Mouse (Mus musculus) liver, embryonic 11.5 days (tissue): ENCODE measurements around the gene Gm27027. TPM values are rescaled to one million over a fixed set of nuclear protein-coding genes. Genes with fewer than 3 reads are reported as not detected.

Source experiments
- ATAC-seq: fragments of 200-750 bp; cut with Nextera tagmentation; replicated peaks from 2 replicates; pipeline ENCODE4 v1.8.0; 2017; ENCODE audit warnings: moderate number of reproducible peaks, mild to moderate bottlenecking, moderate TSS enrichment, moderate library complexity; ENCODE audit not compliant: low FRiP score
- DNase-seq: peaks from one replicate; pipeline ENCODE4 v3.0.0-alpha.2; 2017; ENCODE audit warnings: low spot score
- H3K27ac ChIP-seq: fragments of 300-500 bp; sonication (generic); 2 replicates; pipeline ENCODE4 v1.5.1; 2014; ENCODE audit warnings: mild to moderate bottlenecking, low read depth, low read length, control low read depth
- H3K27me3 ChIP-seq: fragments of 300-500 bp; sonication (generic); replicated peaks from 2 replicates; pipeline ENCODE4 v1.6.1; 2014; ENCODE audit warnings: low read length, mixed read lengths; ENCODE audit not compliant: control insufficient read depth, insufficient read depth
- H3K36me3 ChIP-seq: fragments of 300-500 bp; sonication (generic); 2 replicates; pipeline ENCODE4 v1.6.1; 2014; ENCODE audit warnings: mild to moderate bottlenecking, low read length, moderate library complexity, mixed read lengths; ENCODE audit not compliant: control insufficient read depth, insufficient read depth
- H3K4me1 ChIP-seq: fragments of 300-500 bp; sonication (generic); replicated peaks from 2 replicates; pipeline ENCODE4 v1.6.1; 2014; ENCODE audit warnings: low read length, mixed read lengths; ENCODE audit not compliant: control insufficient read depth, insufficient read depth
- H3K4me2 ChIP-seq: fragments of 300-500 bp; sonication (generic); 2 replicates; pipeline ENCODE4 v1.6.1; 2014; ENCODE audit warnings: mild to moderate bottlenecking, control low read depth, moderate library complexity
- H3K4me3 ChIP-seq: fragments of 300-500 bp; sonication (generic); 2 replicates; pipeline ENCODE4 v1.5.1; 2014; ENCODE audit warnings: low read depth, low read length, control low read depth
- H3K9ac ChIP-seq: fragments of 300-500 bp; sonication (generic); 2 replicates; pipeline ENCODE4 v1.6.1; 2014; ENCODE audit warnings: low read depth, low read length, control low read depth
- H3K9me3 ChIP-seq: fragments of 300-500 bp; sonication (generic); 2 replicates; pipeline ENCODE4 v1.6.1; 2016; ENCODE audit warnings: low read length, inconsistent platforms, mixed read lengths; ENCODE audit not compliant: control insufficient read depth
- WGBS: fragments of 180-500 bp; shearing (Covaris S2); extraction: QIAGEN DNeasy Blood & Tissue Kit; methylation state at CpG from one replicate; pipeline ENCODE4 v1.1.7; 2014; 5-methylcytosine and 5-hydroxymethylcytosine counted together
- polyA plus RNA-seq: library from polyadenylated mRNA; unstranded; fragments of >200 nt; fragmentation: Nextera tagmentation; extraction: Ambion mirVana; gene quantifications from 2 replicates; pipeline ENCODE4 v1.2.1, GENCODE M21; 2014

Gm27027 gene
- polyA plus RNA-seq, 1 experiment from 2014 or later, result not detected

DNA sequence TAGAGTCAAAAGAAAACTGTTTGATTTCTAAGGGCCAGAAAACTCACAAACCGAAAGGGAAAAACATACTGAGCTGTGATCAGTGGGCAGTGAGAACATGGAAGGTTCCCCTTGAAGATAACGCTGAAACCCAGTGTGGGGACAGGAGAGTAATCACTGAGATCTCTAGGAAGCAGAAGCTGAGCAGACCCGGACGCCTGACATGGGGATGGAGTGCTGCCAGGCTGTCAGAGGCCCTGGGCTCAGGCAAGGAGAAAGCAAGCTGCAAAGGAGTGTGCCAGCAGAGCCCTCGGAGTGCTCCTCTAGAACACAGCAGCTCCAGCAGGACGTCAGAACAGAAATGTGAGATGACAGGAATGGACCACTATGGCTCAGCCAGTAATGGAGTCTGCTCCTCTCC lies 28.5 kb upstream of the Gm27027 start:
- no peak for DNase-seq
- no peak overlapping the region for H3K9ac ChIP-seq
- H3K4me2 ChIP-seq, result no peak overlapping the region
- no peaks in the 10 kb centered on the region for H3K36me3 ChIP-seq
- H3K4me1 ChIP-seq, result no peaks in the 10 kb centered on the region
- WGBS, result 37% methylated on average over 6 of the region's 6 CpGs
- H3K27ac ChIP-seq, result no peak overlapping the region
- H3K4me3 ChIP-seq, result no peak overlapping the region
- no peaks in the 10 kb centered on the region for H3K9me3 ChIP-seq
- H3K27me3 ChIP-seq, result no peaks in the 10 kb centered on the region
- no peak for ATAC-seq

DNA sequence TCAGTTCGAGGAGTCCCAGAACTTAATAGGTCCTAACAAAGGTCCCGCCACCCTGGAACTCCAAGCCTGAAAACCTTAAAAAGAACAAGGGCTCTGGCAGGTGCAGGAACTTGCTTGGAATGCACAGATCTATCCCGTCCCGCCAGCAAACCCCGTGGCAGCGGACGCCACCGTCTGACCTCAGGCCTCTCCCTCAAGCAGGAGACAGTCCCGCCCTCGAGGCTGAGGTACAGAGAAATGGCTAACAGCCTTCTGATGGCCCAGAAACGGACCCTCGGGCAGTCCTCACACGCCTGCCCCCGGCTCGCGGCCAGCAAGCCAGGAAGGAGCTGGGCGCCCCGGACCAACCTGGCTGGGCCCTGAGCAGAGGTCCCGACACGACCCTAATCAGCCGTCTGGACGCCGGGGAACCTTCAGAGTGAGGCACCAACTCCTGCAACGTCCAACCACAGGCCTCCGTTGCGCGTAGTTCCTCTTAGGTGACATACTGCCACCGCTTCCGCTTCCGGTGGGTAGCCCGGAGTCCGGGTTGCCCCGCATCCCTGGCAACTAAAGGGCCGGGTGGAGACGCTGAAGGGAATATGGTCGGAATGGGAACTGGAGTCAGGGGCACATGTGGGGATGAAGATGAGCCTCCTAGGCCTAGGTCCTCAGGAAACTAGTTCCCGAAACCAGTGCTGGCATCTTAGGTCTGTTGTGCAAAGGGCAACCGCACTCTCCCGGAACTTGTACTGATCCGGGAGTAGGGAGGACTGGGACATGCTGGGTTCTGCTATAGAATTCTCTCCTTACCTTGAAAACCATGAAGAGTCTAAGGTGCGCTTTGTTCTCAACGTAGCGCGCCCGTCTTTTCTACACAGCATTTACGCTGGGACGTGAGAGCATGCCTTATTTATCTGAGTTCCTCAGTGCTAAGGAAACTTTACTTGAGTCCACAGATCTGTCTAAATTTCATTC lies 14.5 kb upstream of the Gm27027 start, which contains the start of gene Alkbh3:
TSS of gene Alkbh3 (minus strand) at position 473 of the 957 bp plus-strand sequence.
- Histone ChIP-seq H3K27ac (peak within 1 kb of the TSS; percentile 54; the same call in 1 of the 2 replicates), H3K9me3 (no peaks in the 10 kb centered on the region), H3K36me3 (peaks cover 13% of the 10 kb centered on the region), H3K4me1 (peaks cover 4% of the 10 kb centered on the region), H3K4me2 (peak within 1 kb of the TSS; percentile 75), H3K27me3 (no peaks in the 10 kb centered on the region), H3K9ac (peak within 1 kb of the TSS; percentile 86), H3K4me3 (peak within 1 kb of the TSS; percentile 86)
- DNase-seq (peak; percentile 94), ATAC-seq (peak; percentile 99)
- 6% methylated on average over 47 of the region's 47 CpGs for WGBS

DNA sequence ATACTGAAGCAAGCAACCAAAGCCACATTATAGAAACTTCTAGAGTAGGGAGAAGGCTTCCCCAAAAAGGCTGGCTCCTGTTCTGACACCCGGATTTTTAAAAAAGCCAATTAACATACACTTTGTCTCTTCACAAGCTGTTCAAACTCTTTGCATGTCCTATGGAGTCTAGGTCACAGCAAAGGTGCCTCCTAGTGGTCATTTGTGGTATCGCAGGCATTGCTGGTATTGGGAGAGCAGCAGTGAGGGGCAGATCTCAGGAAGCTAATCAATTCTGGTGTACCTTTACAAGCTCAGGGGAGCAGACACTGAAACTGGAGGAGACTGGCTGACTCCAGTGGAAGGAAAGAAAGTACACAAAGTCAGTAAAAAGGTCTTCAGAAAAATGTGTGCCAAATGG lies 6.2 kb upstream of the Gm27027 start:
- Histone ChIP-seq H3K4me2 (no peak overlapping the region), H3K27me3 (no peaks in the 10 kb centered on the region), H3K27ac (no peak overlapping the region), H3K4me1 (no peaks in the 10 kb centered on the region), H3K36me3 (peaks cover 36% of the 10 kb centered on the region), H3K4me3 (no peak overlapping the region), H3K9ac (no peak overlapping the region), H3K9me3 (no peaks in the 10 kb centered on the region)
- ATAC-seq (no peak; the same call in 1 of the 2 replicates), DNase-seq (peak; percentile 73)
- WGBS, result 7% methylated on average over 2 of the region's 2 CpGs

DNA sequence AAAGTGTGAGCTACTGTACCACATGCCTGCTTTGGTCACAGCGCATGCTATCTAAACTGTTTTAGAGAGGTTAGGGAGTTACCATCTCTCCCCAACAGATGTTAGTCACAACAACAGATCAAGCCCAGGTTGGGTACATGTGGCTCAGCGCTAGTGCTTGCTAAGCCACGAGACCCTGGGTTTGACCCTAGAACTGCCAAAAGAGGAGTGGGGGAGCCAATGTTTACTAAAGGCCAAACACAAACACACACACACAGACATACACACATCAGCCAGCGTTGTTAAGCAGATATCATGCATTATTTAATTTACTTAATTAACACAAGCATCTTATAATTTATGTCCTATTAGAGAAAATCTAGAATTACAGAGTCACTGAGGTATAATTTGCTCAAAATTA lies 5.8 kb upstream of the Gm27027 start:
- H3K27me3 ChIP-seq, result no peaks in the 10 kb centered on the region
- H3K27ac ChIP-seq, result no peak overlapping the region
- no peak overlapping the region for H3K4me2 ChIP-seq
- no peak overlapping the region for H3K9ac ChIP-seq
- peaks cover 34% of the 10 kb centered on the region for H3K36me3 ChIP-seq
- WGBS, result 81% methylated on average over 4 of the region's 4 CpGs
- H3K9me3 ChIP-seq, result no peaks in the 10 kb centered on the region
- no peak for DNase-seq
- H3K4me1 ChIP-seq, result no peaks in the 10 kb centered on the region
- no peak overlapping the region for H3K4me3 ChIP-seq
- no peak for ATAC-seq

DNA sequence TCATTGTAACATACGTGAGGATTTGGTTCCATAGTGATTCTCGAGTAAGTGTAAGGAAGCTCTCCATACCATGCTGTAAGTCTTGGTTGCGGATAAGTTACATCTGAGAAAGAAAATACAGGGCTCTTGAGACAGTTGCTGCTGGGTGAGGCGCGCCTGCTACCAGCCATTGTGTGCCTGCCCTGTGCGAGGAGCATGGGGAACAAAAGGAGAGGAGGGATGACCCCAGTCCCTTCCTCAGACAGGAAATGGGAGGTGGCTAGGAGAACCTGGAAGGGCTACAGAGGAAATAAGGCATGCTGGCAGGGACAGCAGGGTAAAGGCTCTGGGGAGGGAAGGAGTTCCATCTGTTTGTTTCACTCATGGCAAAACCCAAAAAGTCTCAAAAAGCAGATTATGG lies 5.3 kb upstream of the Gm27027 start:
- Histone ChIP-seq H3K4me2 (no peak overlapping the region), H3K27me3 (no peaks in the 10 kb centered on the region), H3K9me3 (no peaks in the 10 kb centered on the region), H3K9ac (no peak overlapping the region), H3K27ac (no peak overlapping the region), H3K4me1 (no peaks in the 10 kb centered on the region), H3K4me3 (no peak overlapping the region), H3K36me3 (peaks cover 31% of the 10 kb centered on the region)
- WGBS, result 91% methylated on average over 6 of the region's 6 CpGs
- DNase-seq (no peak), ATAC-seq (no peak)

DNA sequence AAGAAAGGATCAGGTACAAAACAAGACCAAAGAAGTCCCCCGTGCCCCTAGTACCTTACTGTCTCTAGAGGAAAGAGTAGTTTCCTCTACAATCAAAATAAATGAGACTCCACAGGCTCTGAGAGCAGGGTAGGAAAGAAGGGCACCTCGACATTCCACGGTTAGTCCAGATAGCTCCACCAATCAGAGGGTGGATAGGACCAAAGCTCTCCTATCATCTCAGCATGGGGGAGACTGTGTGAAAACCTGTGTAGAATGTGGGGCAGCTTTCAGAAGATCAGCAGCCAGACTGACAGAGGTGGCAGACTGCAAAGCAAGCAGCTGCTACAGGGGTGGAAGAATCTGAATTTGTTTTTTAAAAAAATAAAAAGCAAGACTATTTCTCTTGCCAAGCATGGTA lies 3.3 kb downstream of the Gm27027 start:
- H3K36me3 ChIP-seq, result peaks cover 16% of the 10 kb centered on the region
- H3K4me2 ChIP-seq, result no peak overlapping the region
- DNase-seq, result no peak
- ATAC-seq, result no peak
- H3K9me3 ChIP-seq, result no peaks in the 10 kb centered on the region
- 76% methylated on average over 3 of the region's 3 CpGs for WGBS
- no peak overlapping the region for H3K4me3 ChIP-seq
- H3K27ac ChIP-seq, result no peak overlapping the region
- no peaks in the 10 kb centered on the region for H3K27me3 ChIP-seq
- H3K9ac ChIP-seq, result no peak overlapping the region
- no peaks in the 10 kb centered on the region for H3K4me1 ChIP-seq

DNA sequence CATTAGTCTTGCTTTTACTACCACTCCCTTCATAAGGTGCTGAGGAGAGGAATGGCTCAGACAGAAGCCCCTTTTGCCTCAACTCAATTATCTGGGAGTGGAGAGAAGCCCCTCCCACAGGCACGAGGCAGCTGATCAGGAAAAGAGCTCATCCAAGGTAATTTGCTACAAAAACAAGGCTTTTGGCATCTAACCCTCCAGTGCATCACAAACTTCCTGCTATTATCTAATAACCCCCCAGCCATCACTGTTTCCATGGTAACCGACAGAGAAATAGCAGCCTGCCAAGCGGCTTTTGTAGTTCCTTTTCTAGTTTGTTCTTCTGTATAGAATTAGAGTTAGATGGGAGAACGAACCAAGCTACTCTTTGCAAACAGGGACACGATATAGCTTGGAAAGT lies 3.9 kb downstream of the Gm27027 start:
- 65% methylated on average over 5 of the region's 5 CpGs for WGBS
- DNase-seq, result no peak
- Histone ChIP-seq H3K27me3 (no peaks in the 10 kb centered on the region), H3K36me3 (peaks cover 13% of the 10 kb centered on the region; the same call in 1 of the 2 replicates), H3K4me2 (no peak overlapping the region), H3K9ac (no peak overlapping the region), H3K9me3 (no peaks in the 10 kb centered on the region), H3K4me3 (no peak overlapping the region), H3K27ac (no peak overlapping the region), H3K4me1 (no peaks in the 10 kb centered on the region)
- ATAC-seq, result no peak

DNA sequence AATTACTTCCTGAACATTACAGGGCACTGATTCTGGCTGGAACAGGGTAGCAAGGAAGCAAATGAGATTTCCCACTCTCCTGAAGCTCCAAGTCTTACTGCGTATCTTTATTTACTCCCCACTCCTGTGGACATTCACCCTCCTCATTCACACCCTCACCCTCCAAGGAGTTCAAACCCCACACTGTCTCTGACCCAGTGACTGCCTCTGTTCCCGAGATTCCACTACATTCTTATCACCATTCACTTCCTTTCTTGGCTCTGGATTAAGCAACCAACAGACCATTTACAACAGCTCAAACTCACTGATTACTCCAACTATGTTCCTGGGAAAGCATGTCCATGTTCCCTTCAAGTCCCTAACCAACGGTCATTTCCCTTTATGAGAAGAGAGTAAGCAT lies 4.8 kb downstream of the Gm27027 start:
- Histone ChIP-seq H3K27ac (no peak overlapping the region), H3K27me3 (no peaks in the 10 kb centered on the region), H3K4me2 (no peak overlapping the region), H3K4me1 (no peaks in the 10 kb centered on the region), H3K36me3 (peaks cover 13% of the 10 kb centered on the region; the same call in 1 of the 2 replicates), H3K4me3 (no peak overlapping the region), H3K9me3 (no peaks in the 10 kb centered on the region), H3K9ac (no peak overlapping the region)
- 71% methylated on average over 3 of the region's 3 CpGs for WGBS
- ATAC-seq (no peak), DNase-seq (no peak)

DNA sequence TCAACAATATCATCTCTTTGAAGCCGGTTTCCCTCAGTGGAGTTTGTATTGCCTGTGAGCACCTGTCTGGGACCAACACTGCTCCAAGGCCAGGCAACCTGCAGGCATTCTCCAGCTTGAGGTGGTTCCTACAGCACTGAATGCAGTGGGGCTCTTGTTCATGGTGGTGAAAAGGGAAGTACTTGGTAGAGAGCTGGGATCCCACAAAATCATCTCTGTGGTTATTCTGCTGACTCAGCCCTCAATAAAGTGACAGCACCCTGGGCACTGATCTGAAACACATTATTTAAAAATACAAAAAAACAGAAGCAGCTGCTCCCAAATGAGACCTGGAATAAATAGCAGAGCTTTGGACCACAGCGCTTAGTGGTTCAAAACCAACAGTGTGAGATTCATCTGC lies 7.7 kb downstream of the Gm27027 start:
- H3K27ac ChIP-seq, result no peak overlapping the region
- DNase-seq, result no peak
- peaks cover 3% of the 10 kb centered on the region; the same call in 1 of the 2 replicates for H3K36me3 ChIP-seq
- H3K4me2 ChIP-seq, result no peak overlapping the region
- no peak overlapping the region for H3K9ac ChIP-seq
- 93% methylated on average over 2 of the region's 2 CpGs for WGBS
- no peaks in the 10 kb centered on the region for H3K27me3 ChIP-seq
- H3K4me1 ChIP-seq, result no peaks in the 10 kb centered on the region
- ATAC-seq, result no peak
- no peaks in the 10 kb centered on the region for H3K9me3 ChIP-seq
- no peak overlapping the region for H3K4me3 ChIP-seq
